Mouse (Mus musculus) hindbrain, embryonic 12.5 days (tissue): ENCODE data around the gene Uba52. TPM values are rescaled to one million over a fixed set of nuclear protein-coding genes. Genes with fewer than 3 reads are reported as not detected.

Experiments
- ATAC-seq: fragments of 200-750 bp; cut with Nextera tagmentation; 2 replicates; pipeline ENCODE4 v1.8.0; 2017; ENCODE audit warnings: moderate TSS enrichment; ENCODE audit not compliant: low FRiP score
- H3K27ac ChIP-seq: fragments of 300-500 bp; sonication (generic); 2 replicates; pipeline ENCODE4 v1.5.1; 2016; ENCODE audit warnings: mild to moderate bottlenecking
- H3K27me3 ChIP-seq: fragments of 300-500 bp; sonication (generic); 2 replicates; pipeline ENCODE4 v1.6.1; 2016; ENCODE audit warnings: mild to moderate bottlenecking
- H3K36me3 ChIP-seq: fragments of 300-500 bp; sonication (generic); 2 replicates; pipeline ENCODE4 v1.6.1; 2016; ENCODE audit warnings: mild to moderate bottlenecking
- H3K4me1 ChIP-seq: fragments of 300-500 bp; sonication (generic); 2 replicates; pipeline ENCODE4 v1.6.1; 2016
- H3K4me2 ChIP-seq: fragments of 300-500 bp; sonication (generic); replicated peaks from 2 replicates; pipeline ENCODE4 v1.6.1; 2016; ENCODE audit warnings: mild to moderate bottlenecking
- H3K4me3 ChIP-seq: fragments of 300-500 bp; sonication (generic); 2 replicates; pipeline ENCODE4 v1.5.1; 2016; ENCODE audit warnings: mild to moderate bottlenecking
- H3K9ac ChIP-seq: fragments of 300-500 bp; sonication (generic); 2 replicates; pipeline ENCODE4 v1.6.1; 2016; ENCODE audit warnings: mild to moderate bottlenecking, moderate library complexity
- H3K9me3 ChIP-seq: fragments of 300-500 bp; sonication (generic); replicated peaks from 2 replicates; pipeline ENCODE4 v1.6.1; 2016; ENCODE audit warnings: mild to moderate bottlenecking
- WGBS: fragments of 180-500 bp; shearing (Covaris S2); methylation state at CpG from one replicate; pipeline ENCODE4 v1.1.7; 2016; 5-methylcytosine and 5-hydroxymethylcytosine counted together
- polyA plus RNA-seq: library from polyadenylated mRNA; unstranded; fragments of >200 nt; fragmentation: Nextera tagmentation; extraction: Ambion mirVana; gene quantifications from 2 replicates; pipeline ENCODE4 v1.2.1, GENCODE M21; 2016

Gene Uba52
- polyA plus RNA-seq, 1 experiment from 2014 or later, result 755 TPM

- H3K27ac ChIP-seq, result no peak overlapping the region
- peak overlapping the region; percentile 12; the same call in 1 of the 2 replicates for H3K4me3 ChIP-seq
- peaks cover 100% of the 10 kb centered on the region for H3K27me3 ChIP-seq
- peak overlapping the region; percentile 5; the same call in 1 of the 2 replicates for H3K9ac ChIP-seq
- peak overlapping the region; percentile 18 for H3K4me2 ChIP-seq
- peaks cover 37% of the 10 kb centered on the region for H3K4me1 ChIP-seq
- 5% methylated on average over 12 of the region's 12 CpGs for WGBS
- H3K9me3 ChIP-seq, result no peaks in the 10 kb centered on the region
- ATAC-seq, result no peak
- H3K36me3 ChIP-seq, result no peaks in the 10 kb centered on the region
Measured at GRCm38 (mm10) chr8:70495771-70496062, 14.9 kb downstream of the Uba52 start.

GRCm38 (mm10) chr8:70495001-70495770 is 15.4 kb downstream of the Uba52 start:
- 2% methylated on average over 21 of the region's 21 CpGs for WGBS
- Histone ChIP-seq H3K4me2 (peak overlapping the region; percentile 18), H3K9ac (peak overlapping the region; percentile 5; the same call in 1 of the 2 replicates), H3K27me3 (peaks cover 100% of the 10 kb centered on the region), H3K36me3 (no peaks in the 10 kb centered on the region), H3K4me3 (peak overlapping the region; percentile 12; the same call in 1 of the 2 replicates), H3K27ac (no peak overlapping the region), H3K4me1 (peaks cover 37% of the 10 kb centered on the region), H3K9me3 (no peaks in the 10 kb centered on the region)
- ATAC-seq, result peak; percentile 32; the same call in 1 of the 2 replicates

GRCm38 (mm10) chr8:70494416-70494945 is 16.1 kb downstream of the Uba52 start:
- peak overlapping the region; percentile 63 for H3K4me2 ChIP-seq
- peaks cover 100% of the 10 kb centered on the region for H3K27me3 ChIP-seq
- 3% methylated on average over 28 of the region's 28 CpGs for WGBS
- no peaks in the 10 kb centered on the region for H3K9me3 ChIP-seq
- no peak overlapping the region for H3K27ac ChIP-seq
- H3K4me3 ChIP-seq, result peak overlapping the region; percentile 36
- no peak overlapping the region for H3K9ac ChIP-seq
- no peaks in the 10 kb centered on the region for H3K36me3 ChIP-seq
- H3K4me1 ChIP-seq, result peaks cover 41% of the 10 kb centered on the region
- no peak for ATAC-seq

- Histone ChIP-seq H3K4me1 (peaks cover 47% of the 10 kb centered on the region), H3K36me3 (no peaks in the 10 kb centered on the region), H3K27ac (no peak overlapping the region), H3K4me3 (peak overlapping the region; percentile 36), H3K27me3 (peaks cover 100% of the 10 kb centered on the region), H3K9ac (no peak overlapping the region), H3K9me3 (no peaks in the 10 kb centered on the region), H3K4me2 (peak overlapping the region; percentile 63)
- WGBS, result under 1% methylated on average over 47 of the region's 47 CpGs
- no peak for ATAC-seq
Measured at GRCm38 (mm10) chr8:70493692-70494415, 16.7 kb downstream of the Uba52 start.

GRCm38 (mm10) chr8:70492664-70493640 is 17.6 kb downstream of the Uba52 start, which contains the start of gene Crlf1:
Gene Crlf1, plus strand, starts transcription at chr8:70493158.
- peak within 1 kb of the TSS; percentile 63 for H3K4me2 ChIP-seq
- H3K4me3 ChIP-seq, result peak within 1 kb of the TSS; percentile 36
- peaks cover 56% of the 10 kb centered on the region for H3K4me1 ChIP-seq
- no peak for ATAC-seq
- H3K36me3 ChIP-seq, result no peaks in the 10 kb centered on the region
- H3K9ac ChIP-seq, result peak within 1 kb of the TSS; percentile 54
- no peaks in the 10 kb centered on the region for H3K9me3 ChIP-seq
- H3K27ac ChIP-seq, result no peak within 1 kb of the TSS
- WGBS, result under 1% methylated on average over 60 of the region's 93 CpGs
- H3K27me3 ChIP-seq, result peaks cover 100% of the 10 kb centered on the region

- Histone ChIP-seq H3K9ac (no peak overlapping the region), H3K4me2 (no peak overlapping the region), H3K4me1 (peaks cover 70% of the 10 kb centered on the region), H3K4me3 (0 out of 2 replicates have a peak overlapping the region, but pooled peaks have one; percentile 1), H3K9me3 (no peaks in the 10 kb centered on the region), H3K27ac (no peak overlapping the region), H3K27me3 (peaks cover 100% of the 10 kb centered on the region), H3K36me3 (no peaks in the 10 kb centered on the region)
- 1% methylated on average over 20 of the region's 20 CpGs for WGBS
- no peak for ATAC-seq
Measured at GRCm38 (mm10) chr8:70490880-70491495, 19.6 kb downstream of the Uba52 start.

GRCm38 (mm10) chr8:70490061-70490879 is 20.3 kb downstream of the Uba52 start:
- peaks cover 100% of the 10 kb centered on the region for H3K27me3 ChIP-seq
- H3K27ac ChIP-seq, result no peak overlapping the region
- no peak overlapping the region for H3K4me2 ChIP-seq
- H3K36me3 ChIP-seq, result no peaks in the 10 kb centered on the region
- WGBS, result 7% methylated on average over 10 of the region's 10 CpGs
- H3K9me3 ChIP-seq, result no peaks in the 10 kb centered on the region
- 0 out of 2 replicates have a peak overlapping the region, but pooled peaks have one; percentile 20 for H3K4me3 ChIP-seq
- peaks cover 64% of the 10 kb centered on the region for H3K4me1 ChIP-seq
- H3K9ac ChIP-seq, result no peak overlapping the region
- no peak for ATAC-seq

- no peak for ATAC-seq
- Histone ChIP-seq H3K4me2 (peak overlapping the region; percentile 39), H3K27ac (no peak overlapping the region), H3K27me3 (peaks cover 100% of the 10 kb centered on the region), H3K9ac (0 out of 2 replicates have a peak overlapping the region, but pooled peaks have one; percentile 2), H3K4me1 (peaks cover 57% of the 10 kb centered on the region), H3K9me3 (no peaks in the 10 kb centered on the region), H3K4me3 (peak overlapping the region; percentile 20), H3K36me3 (no peaks in the 10 kb centered on the region)
- WGBS, result 1% methylated on average over 37 of the region's 41 CpGs
Measured at GRCm38 (mm10) chr8:70489576-70489975, 21.0 kb downstream of the Uba52 start.

- no peak for ATAC-seq
- Histone ChIP-seq H3K4me1 (peaks cover 52% of the 10 kb centered on the region), H3K36me3 (no peaks in the 10 kb centered on the region), H3K4me3 (peak overlapping the region; percentile 20; the same call in 1 of the 2 replicates), H3K9ac (no peak overlapping the region), H3K27me3 (peaks cover 100% of the 10 kb centered on the region), H3K9me3 (no peaks in the 10 kb centered on the region), H3K4me2 (peak overlapping the region; percentile 70), H3K27ac (no peak overlapping the region)
- 3% methylated on average over 14 of the region's 14 CpGs for WGBS
Measured at GRCm38 (mm10) chr8:70488931-70489470, 21.6 kb downstream of the Uba52 start.

GRCm38 (mm10) chr8:70487993-70488796 is 22.4 kb downstream of the Uba52 start:
- peaks cover 44% of the 10 kb centered on the region for H3K4me1 ChIP-seq
- no peaks in the 10 kb centered on the region for H3K36me3 ChIP-seq
- no peaks in the 10 kb centered on the region for H3K9me3 ChIP-seq
- H3K4me3 ChIP-seq, result peak overlapping the region; percentile 25
- 1% methylated on average over 55 of the region's 55 CpGs for WGBS
- no peak overlapping the region for H3K27ac ChIP-seq
- H3K9ac ChIP-seq, result 0 out of 2 replicates have a peak overlapping the region, but pooled peaks have one; percentile 39
- H3K27me3 ChIP-seq, result peaks cover 100% of the 10 kb centered on the region
- peak overlapping the region; percentile 70 for H3K4me2 ChIP-seq
- ATAC-seq, result no peak
